Mouse (Mus musculus) hematopoietic stem cell, adult 5-6 weeks (primary cell): ENCODE results near the gene Enkd1. TPM values are rescaled to one million over a fixed set of nuclear protein-coding genes. Genes with fewer than 3 reads are reported as not detected.

ENCODE experiments used
- ATAC-seq, 2 experiments: fragments of 125-278 bp in 1 of 2; replicated peaks in 1 of 2; 2 replicates each; pipeline ENCODE4 v1.8.0; 2016 to 2017; ENCODE audit warnings: inconsistent platforms in 2 of 2, mild to moderate bottlenecking in 2 of 2, moderate number of reproducible peaks in 2 of 2, low read depth in 1 of 2, moderate TSS enrichment in 1 of 2; ENCODE audit not compliant: low FRiP score in 2 of 2, poor library complexity in 2 of 2, severe bottlenecking in 2 of 2, insufficient read depth in 1 of 2, low TSS enrichment in 1 of 2
- total RNA-seq: library from RNA; stranded (forward); fragments of 172-1452, 232-1000 nt; gene quantifications from 2 replicates; pipeline ENCODE4 v1.2.3, GENCODE M21; 2017

Enkd1 gene
- total RNA-seq, 1 experiment from 2014 or later = 17.6 TPM

GRCm38 (mm10) chr8:105704955-105705354 is 3.1 kb downstream of the Enkd1 start:
- no peak for ATAC-seq

GRCm38 (mm10) chr8:105704146-105704812 is 3.7 kb downstream of the Enkd1 start:
- ATAC-seq = no peak

- ATAC-seq = no peak
Measured at GRCm38 (mm10) chr8:105702731-105703415, 5.1 kb downstream of the Enkd1 start.

- no peak for ATAC-seq
Measured at GRCm38 (mm10) chr8:105702001-105702401, 6.0 kb downstream of the Enkd1 start.

- ATAC-seq = peak; percentile 71 to 78
Measured at GRCm38 (mm10) chr8:105700966-105701824, 6.8 kb downstream of the Enkd1 start, which contains the start of the genes Acd and Pard6a. Acd (minus strand) TSS chr8:105701102. Pard6a (plus strand) TSS chr8:105701148.

- peak; percentile 50 to 66 for ATAC-seq
Measured at GRCm38 (mm10) chr8:105700566-105700965, 7.4 kb downstream of the Enkd1 start.

- ATAC-seq = no peak
Measured at GRCm38 (mm10) chr8:105699488-105700215, 8.4 kb downstream of the Enkd1 start.

GRCm38 (mm10) chr8:105698734-105699133 is 9.3 kb downstream of the Enkd1 start:
- ATAC-seq = no peak

GRCm38 (mm10) chr8:105697196-105697780 is 10.7 kb downstream of the Enkd1 start:
- ATAC-seq = no peak

GRCm38 (mm10) chr8:105695080-105695780 is 12.8 kb downstream of the Enkd1 start:
- no peak for ATAC-seq

- ATAC-seq = no peak
Measured at GRCm38 (mm10) chr8:105694051-105694799, 13.8 kb downstream of the Enkd1 start.

GRCm38 (mm10) chr8:105693648-105694047 is 14.4 kb downstream of the Enkd1 start:
- ATAC-seq = no peak

GRCm38 (mm10) chr8:105692449-105693182 is 15.4 kb downstream of the Enkd1 start:
- no peak for ATAC-seq

GRCm38 (mm10) chr8:105690978-105691377 is 17.0 kb downstream of the Enkd1 start:
- no peak for ATAC-seq

- no peak for ATAC-seq
Measured at GRCm38 (mm10) chr8:105689983-105690360, 18.0 kb downstream of the Enkd1 start.
